Mouse (Mus musculus): ENCODE results near the gene Knstrn.

DNA sequence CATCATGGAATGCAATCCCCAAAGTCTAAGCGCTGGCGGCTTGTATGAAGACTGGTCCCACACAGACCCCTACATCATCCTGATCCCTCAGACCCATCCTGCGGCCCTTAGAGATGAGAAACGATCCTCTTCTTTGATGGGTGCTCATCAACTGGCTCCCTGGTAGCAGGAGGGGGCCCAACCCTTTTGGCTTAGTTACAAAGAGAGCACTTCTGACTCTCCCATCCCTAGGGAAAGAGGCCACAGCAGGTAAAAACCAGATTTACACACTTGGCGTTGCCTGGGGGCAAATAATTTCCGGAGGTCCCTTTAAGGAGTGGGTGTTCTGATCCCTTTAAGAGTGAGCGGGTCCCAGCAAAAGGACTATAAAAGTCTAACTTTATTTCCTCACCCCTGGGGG, 83.6 kb downstream of the Knstrn start:
- TF ChIP-seq TCF12 (IDR thresholded peaks at IDR 0.05; ENCODE audit: low read depth, low read length): no peak
- no peak for TF ChIP-seq MAFK (IDR thresholded peaks at IDR 0.05; ENCODE audit: borderline replicate concordance, low read depth, low read length)
- TF ChIP-seq POLR2A (IDR thresholded peaks at IDR 0.05; ENCODE audit: control insufficient read depth in 1 of 2, insufficient read depth in 1 of 2, low read depth in 1 of 2, low read length in 2 of 2, poor library complexity in 1 of 2): no peak
- TF ChIP-seq MXI1 (IDR thresholded peaks at IDR 0.05; ENCODE audit: low read depth, low read length): no peak
- TF ChIP-seq BHLHE40 (IDR thresholded peaks at IDR 0.05; ENCODE audit: borderline replicate concordance, low read depth, low read length): no peak
- TF ChIP-seq EP300 (IDR thresholded peaks at IDR 0.05; ENCODE audit: low read depth in 1 of 2, low read length in 2 of 2): no peak
- no peak for TF ChIP-seq TBP (IDR thresholded peaks at IDR 0.05; ENCODE audit: low read depth, low read length)
- no peak for TF ChIP-seq RCOR1 (IDR thresholded peaks at IDR 0.05; ENCODE audit: low read depth, low read length)
- TF ChIP-seq CHD1 (IDR thresholded peaks at IDR 0.05; ENCODE audit: low read depth, low read length): no peak
- TF ChIP-seq CTCF (IDR thresholded peaks at IDR 0.05 in 2 of 3, conservative IDR thresholded peaks at IDR 0.05 in 1 of 3; ENCODE audit: control insufficient read depth in 1 of 3, insufficient read depth in 1 of 3, low read depth in 2 of 3, low read length in 3 of 3, poor library complexity in 1 of 3, severe bottlenecking in 1 of 3): no peak
- no peak for TF ChIP-seq ZMIZ1 (IDR thresholded peaks at IDR 0.05; ENCODE audit: low read depth, low read length)
- TF ChIP-seq MEF2A (IDR thresholded peaks at IDR 0.05; ENCODE audit: extremely low read depth, insufficient replicate concordance, low read depth, low read length, poor library complexity, severe bottlenecking): no peak
- TF ChIP-seq KAT2A (conservative IDR thresholded peaks at IDR 0.05; ENCODE audit: low read depth, low read length): no peak
- no peak for TF ChIP-seq NELFE (IDR thresholded peaks at IDR 0.05; ENCODE audit: low read depth, low read length)

All from MEL (cell line).